Mouse (Mus musculus) liver, postnatal 0 days (tissue): ENCODE results near the gene Fgf8.

Experiments
- CTCF ChIP-seq: sonication (generic); IDR thresholded peaks from 2 replicates; pipeline ENCODE4 v1.5.1; 2016; ENCODE audit warnings: antibody characterized with exemption, low read depth
- EP300 ChIP-seq: IDR thresholded peaks from 2 replicates; pipeline ENCODE4 v1.6.1; 2016; ENCODE audit warnings: antibody characterized with exemption, low read depth, mild to moderate bottlenecking

GRCm38 (mm10) chr19:45753551-45753950, 10.8 kb upstream of the Fgf8 start:
- TF ChIP-seq CTCF (no peak), EP300 (no peak)
